Mouse (Mus musculus) layer of hippocampus, postnatal 10 days (tissue): ENCODE measurements at regions not wholly inside any gene's neighbourhood (a gene's known extent, or its start where the extent isn't known, plus 50 kb on each side); places are given as distances from the start of the nearest gene placed in this dataset.

Experiments used
- DNase-seq, 2 experiments: peaks; one replicate each; pipeline ENCODE4 v3.0.0; 2021; ENCODE audit warnings: low spot score in 2 of 2

DNA sequence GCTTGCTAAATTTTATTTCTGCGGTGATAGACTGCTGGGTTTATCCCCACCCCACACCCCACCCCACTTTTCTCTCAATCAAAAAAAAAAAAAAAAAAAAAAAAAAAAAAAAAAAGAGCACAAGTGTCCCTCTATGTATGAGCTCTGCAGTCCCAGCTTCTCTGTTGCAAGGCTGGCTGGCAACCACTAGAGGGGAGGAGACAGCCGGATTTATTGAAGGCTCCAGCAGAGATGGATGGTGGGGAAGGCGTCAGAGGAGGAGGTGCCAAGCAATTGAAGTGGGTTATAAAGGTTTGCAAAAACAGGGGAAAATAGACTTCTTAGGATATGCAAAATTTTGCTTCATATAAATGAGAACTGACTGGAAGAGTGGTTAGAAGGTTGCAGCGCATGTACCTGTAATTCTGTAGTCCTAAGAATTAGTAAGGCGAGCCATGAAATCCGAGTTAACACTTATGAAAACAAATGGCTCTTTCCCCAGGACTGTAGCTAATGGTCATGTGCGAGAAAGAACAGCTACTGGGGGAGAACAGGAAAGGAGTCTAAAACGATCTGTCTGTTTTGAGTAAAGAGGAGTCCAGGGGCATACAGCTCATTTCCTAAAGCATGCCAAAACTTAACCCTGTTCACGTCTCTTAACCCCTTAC is 885.1 kb upstream of the Pou3f3 start:
- DNase-seq: peak; percentile 71 to 78

DNA sequence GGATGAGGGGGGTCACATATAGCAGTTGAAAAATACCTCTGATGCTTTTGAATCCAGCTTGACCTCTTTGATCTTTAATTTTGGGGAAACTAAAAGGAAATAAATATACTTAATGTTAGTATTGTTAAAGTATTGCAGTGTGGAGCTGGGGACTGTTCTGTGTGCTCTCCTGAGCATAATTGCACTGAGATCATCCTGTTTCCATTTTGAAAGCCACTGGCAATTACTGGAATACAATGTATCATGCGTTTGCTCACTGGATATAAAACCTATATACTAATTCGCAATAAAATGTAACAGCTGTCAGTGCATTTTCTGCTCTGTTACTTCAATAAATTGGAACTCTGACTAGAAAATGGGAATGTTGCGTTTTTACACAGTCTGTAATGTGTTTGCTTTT is 884.4 kb upstream of the Pou3f3 start:
- no peak for DNase-seq

DNA sequence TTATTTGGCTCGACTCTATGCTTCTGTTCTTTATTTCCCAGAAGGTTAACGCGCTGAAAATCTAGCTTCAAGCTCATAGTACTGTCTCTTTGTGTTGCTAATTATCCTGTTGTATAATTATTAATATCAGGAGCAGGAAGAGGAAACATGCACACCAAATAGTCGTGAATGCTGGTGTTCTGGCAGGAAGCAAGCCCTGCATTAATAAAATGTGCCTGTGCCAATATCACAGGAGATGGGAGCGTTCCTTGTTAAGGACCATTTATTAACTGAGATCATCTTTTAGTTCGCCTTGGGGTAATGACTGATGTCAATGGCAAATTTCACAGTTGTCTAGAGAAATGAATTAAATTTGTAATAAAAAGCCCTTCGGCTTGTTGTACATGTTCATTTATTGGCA is 883.5 kb upstream of the Pou3f3 start:
- no peak for DNase-seq

DNA sequence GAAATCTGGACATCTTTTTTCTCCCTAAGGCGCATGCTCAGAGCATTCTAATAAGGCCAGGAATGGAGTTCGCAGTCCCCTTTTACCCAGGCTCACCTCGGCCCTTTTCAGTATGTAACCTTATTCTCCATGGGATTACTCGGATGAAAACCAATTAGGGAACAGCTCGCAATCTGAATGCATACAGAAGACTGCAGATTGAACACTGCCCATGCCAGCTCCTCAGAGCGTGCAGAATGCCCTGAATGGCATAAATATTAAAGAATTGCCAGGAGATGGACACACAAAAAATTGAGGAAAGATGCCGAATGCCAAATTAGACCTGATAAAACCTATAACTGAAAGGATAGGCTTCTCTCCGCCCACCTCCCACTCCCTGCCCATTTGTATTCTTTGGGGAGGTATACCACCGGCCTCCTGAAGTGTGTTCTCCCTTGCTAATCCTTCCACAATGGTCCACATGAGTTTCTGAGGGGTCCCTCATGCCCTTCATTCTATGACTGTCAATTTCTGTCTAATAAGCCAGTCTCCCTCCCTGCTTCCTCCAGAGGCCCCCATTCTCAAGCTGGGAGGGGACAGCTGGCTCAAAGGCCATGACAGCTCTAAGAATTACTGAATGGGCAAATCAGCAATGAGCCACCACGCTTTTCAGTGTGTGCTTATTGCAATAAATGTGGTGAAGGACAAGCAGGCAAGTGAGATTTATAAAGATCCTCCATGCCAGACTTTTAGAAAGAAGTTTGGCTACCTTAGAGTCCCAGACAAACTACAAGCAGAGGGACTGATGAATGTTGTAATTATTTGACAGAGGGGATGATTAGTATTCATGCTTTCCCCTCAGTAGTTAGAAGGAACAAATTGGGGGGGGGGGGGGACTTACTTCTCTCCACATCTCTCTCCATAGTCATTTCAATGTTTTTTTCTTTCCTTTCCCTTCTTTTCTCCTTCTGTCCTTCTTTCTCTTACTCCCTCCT is 881.2 kb upstream of the Pou3f3 start:
- peak; percentile 4 to 21 for DNase-seq

DNA sequence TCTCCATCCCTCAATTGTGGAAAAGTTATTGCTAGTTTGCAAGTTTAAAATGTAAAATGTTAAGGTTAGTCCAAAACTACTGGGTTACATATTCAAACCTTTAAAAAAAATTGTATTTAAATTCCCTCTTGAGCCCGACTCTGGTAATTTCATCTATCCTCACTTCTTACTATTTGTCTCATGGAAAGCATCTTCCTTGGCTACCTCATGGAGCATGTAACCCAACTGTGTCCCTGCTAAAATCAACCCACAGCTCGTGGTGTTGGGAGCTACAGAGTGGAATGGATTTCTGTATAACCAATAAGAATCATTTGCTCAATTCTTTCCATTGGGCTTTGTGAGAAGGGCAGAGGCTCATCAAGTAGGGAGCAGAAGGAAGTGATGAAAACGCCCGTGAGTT is 880.5 kb upstream of the Pou3f3 start:
- DNase-seq: no peak

DNA sequence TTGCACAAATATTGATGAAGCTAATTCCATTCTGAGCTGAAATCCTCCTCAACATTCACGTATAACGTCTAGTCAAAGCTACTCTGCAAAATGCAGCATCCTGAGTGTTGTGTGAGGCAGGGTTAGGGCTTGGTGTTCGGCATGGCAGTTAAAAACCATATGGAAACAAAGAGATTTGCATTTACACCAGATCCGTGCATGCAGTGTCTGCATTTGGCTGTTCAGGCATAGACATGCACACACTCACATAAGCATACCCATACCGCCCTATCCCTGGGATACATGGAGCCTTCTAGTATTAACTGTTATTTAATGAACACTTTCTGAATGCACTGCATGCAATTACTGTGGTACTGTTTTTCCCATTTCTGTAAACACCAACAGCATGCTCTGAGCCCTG is 872.8 kb upstream of the Pou3f3 start:
- no peak for DNase-seq

DNA sequence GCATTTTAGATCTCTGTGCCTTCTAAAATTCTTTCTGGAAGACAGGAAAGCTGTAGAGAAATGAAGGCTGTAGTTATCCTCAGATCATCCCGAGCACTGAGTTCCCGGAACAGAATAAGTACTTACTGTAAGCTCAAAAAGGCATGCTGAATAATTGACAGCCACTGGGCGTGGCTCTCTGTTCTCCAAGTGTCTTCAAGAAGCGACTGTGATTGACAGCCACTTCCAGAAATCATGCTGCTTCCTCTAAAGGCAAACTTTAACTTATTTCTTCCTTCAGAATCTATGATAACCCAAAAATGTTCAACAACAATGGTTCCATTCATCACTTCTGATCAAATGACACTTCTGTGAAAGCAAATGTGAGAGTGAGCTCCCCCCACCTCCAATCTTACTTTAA is 870.3 kb upstream of the Pou3f3 start:
- no peak for DNase-seq

DNA sequence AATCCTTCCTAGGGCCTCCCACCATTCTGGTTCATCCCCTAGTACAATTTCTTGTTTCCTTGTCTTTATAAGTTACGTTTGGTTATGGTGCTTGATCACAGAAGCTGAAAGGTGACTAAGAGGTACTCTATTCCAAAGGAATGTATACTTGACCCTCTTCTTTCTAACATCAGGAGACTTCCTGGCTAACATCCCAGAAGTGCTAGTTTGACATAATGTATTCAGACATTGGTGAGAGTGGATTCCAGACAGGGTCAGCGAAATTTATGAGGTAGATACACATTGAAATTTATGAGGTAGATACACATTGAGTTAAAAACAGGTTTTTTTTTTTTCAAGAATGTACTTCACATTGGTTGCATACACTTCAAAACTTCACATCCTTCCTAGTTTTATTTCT is 863.9 kb upstream of the Pou3f3 start:
- no peak for DNase-seq
